Mouse (Mus musculus): ENCODE results near the gene Hpse.

The Hpse gene

GRCm38 (mm10) chr5:100697398-100697797 is 22.1 kb downstream of the Hpse start:
- no peak for DNase-seq (ENCODE audit: low spot score in 2 of 2)

GRCm38 (mm10) chr5:100685631-100686030 is 33.9 kb downstream of the Hpse start:
- DNase-seq (ENCODE audit: low spot score in 2 of 2), result no peak

- no peak for DNase-seq (ENCODE audit: low spot score in 2 of 2)
Measured at GRCm38 (mm10) chr5:100680542-100680933, 39.0 kb downstream of the Hpse start.

- no peak for DNase-seq (ENCODE audit: low spot score in 2 of 2)
Measured at GRCm38 (mm10) chr5:100679911-100680541, 39.5 kb downstream of the Hpse start.

GRCm38 (mm10) chr5:100674711-100675376 is 44.7 kb downstream of the Hpse start, which contains the start of gene Coq2:
Gene Coq2, minus strand, starts transcription at chr5:100675140.
- peak; percentile 48 to 70 for DNase-seq (ENCODE audit: low spot score in 2 of 2)

GRCm38 (mm10) chr5:100673745-100674486 is 45.6 kb downstream of the Hpse start:
- peak; percentile 68 to 83 for DNase-seq (ENCODE audit: low spot score in 2 of 2)

GRCm38 (mm10) chr5:100672403-100672802 is 47.1 kb downstream of the Hpse start:
- DNase-seq (ENCODE audit: low spot score in 2 of 2), result no peak

GRCm38 (mm10) chr5:100671897-100672296 is 47.6 kb downstream of the Hpse start:
- no peak for DNase-seq (ENCODE audit: low spot score in 2 of 2)

- no peak for DNase-seq (ENCODE audit: low spot score in 2 of 2)
Measured at GRCm38 (mm10) chr5:100671398-100671797, 48.1 kb downstream of the Hpse start.

GRCm38 (mm10) chr5:100666965-100667364 is 52.6 kb downstream of the Hpse start:
- DNase-seq (ENCODE audit: low spot score in 2 of 2), result no peak

- no peak for DNase-seq (ENCODE audit: low spot score in 2 of 2)
Measured at GRCm38 (mm10) chr5:100663854-100664253, 55.7 kb downstream of the Hpse start.

- no peak for DNase-seq (ENCODE audit: low spot score in 2 of 2)
Measured at GRCm38 (mm10) chr5:100663011-100663410, 56.5 kb downstream of the Hpse start.

- no peak for DNase-seq (ENCODE audit: low spot score in 2 of 2)
Measured at GRCm38 (mm10) chr5:100658460-100658859, 61.1 kb downstream of the Hpse start.

GRCm38 (mm10) chr5:100656352-100656751 is 63.2 kb downstream of the Hpse start:
- DNase-seq (ENCODE audit: low spot score in 2 of 2), result no peak

- no peak for DNase-seq (ENCODE audit: low spot score in 2 of 2)
Measured at GRCm38 (mm10) chr5:100652327-100652726, 67.2 kb downstream of the Hpse start.

- no peak for DNase-seq (ENCODE audit: low spot score in 2 of 2)
Measured at GRCm38 (mm10) chr5:100651486-100651885, 68.0 kb downstream of the Hpse start.

GRCm38 (mm10) chr5:100650969-100651368 is 68.5 kb downstream of the Hpse start:
- DNase-seq (ENCODE audit: low spot score in 2 of 2), result no peak

- DNase-seq (ENCODE audit: low spot score in 2 of 2), result no peak
Measured at GRCm38 (mm10) chr5:100648546-100648945, 71.0 kb downstream of the Hpse start.

GRCm38 (mm10) chr5:100648046-100648445 is 71.5 kb downstream of the Hpse start:
- DNase-seq (ENCODE audit: low spot score in 2 of 2), result no peak

- DNase-seq (ENCODE audit: low spot score in 2 of 2), result no peak
Measured at GRCm38 (mm10) chr5:100646558-100646957, 73.0 kb downstream of the Hpse start.

- DNase-seq (ENCODE audit: low spot score in 2 of 2), result no peak
Measured at GRCm38 (mm10) chr5:100643991-100644535, 75.5 kb downstream of the Hpse start.

- DNase-seq (ENCODE audit: low spot score in 2 of 2), result peak in 1 of 2 experiments; percentile 26
Measured at GRCm38 (mm10) chr5:100643253-100643990, 76.1 kb downstream of the Hpse start.
